Mouse (Mus musculus) limb, embryonic 10.5 days (tissue): ENCODE data around the gene Camkmt. TPM values are rescaled to one million over a fixed set of nuclear protein-coding genes. Genes with fewer than 3 reads are reported as not detected.
A peak's percentile ranks its signal among the peaks of the same experiment; 100 is the strongest.

Experiments used
- DNase-seq: peaks from one replicate; pipeline ENCODE4 v3.0.0-alpha.2; 2017; ENCODE audit warnings: low spot score
- H3K27ac ChIP-seq: fragments of 300-500 bp; sonication (generic); 2 replicates; pipeline ENCODE4 v1.5.1; 2016; ENCODE audit warnings: mild to moderate bottlenecking
- H3K27me3 ChIP-seq: fragments of 300-500 bp; sonication (generic); 2 replicates; pipeline ENCODE4 v1.6.1; 2016; ENCODE audit warnings: low read depth, mild to moderate bottlenecking; ENCODE audit not compliant: poor library complexity, severe bottlenecking
- H3K36me3 ChIP-seq: fragments of 300-500 bp; sonication (generic); 2 replicates; pipeline ENCODE4 v1.6.1; 2016; ENCODE audit warnings: mild to moderate bottlenecking, moderate library complexity
- H3K4me1 ChIP-seq: fragments of 300-500 bp; sonication (generic); 2 replicates; pipeline ENCODE4 v1.6.1; 2016
- H3K4me3 ChIP-seq: fragments of 300-500 bp; sonication (generic); 2 replicates; pipeline ENCODE4 v1.5.1; 2016; ENCODE audit warnings: mild to moderate bottlenecking, moderate library complexity
- H3K9me3 ChIP-seq: fragments of 300-500 bp; sonication (generic); replicated peaks from 2 replicates; pipeline ENCODE4 v1.6.1; 2016; ENCODE audit warnings: mild to moderate bottlenecking
- WGBS: fragments of 180-500 bp; shearing (Covaris S2); methylation state at CpG from one replicate; pipeline ENCODE4 v1.1.7; 2016; 5-methylcytosine and 5-hydroxymethylcytosine counted together
- polyA plus RNA-seq: library from polyadenylated mRNA; unstranded; fragments of >200 nt; fragmentation: Nextera tagmentation; extraction: Ambion mirVana; gene quantifications from 2 replicates; pipeline ENCODE4 v1.2.1, GENCODE M21; 2016

Gene Camkmt
- polyA plus RNA-seq, 1 experiment from 2014 or later = 11.4 TPM

GRCm38 (mm10) chr17:85199321-85199720, 109.0 kb downstream of the Camkmt start:
- H3K27me3 ChIP-seq = no peaks in the 10 kb centered on the region
- H3K36me3 ChIP-seq = no peaks in the 10 kb centered on the region
- 91% methylated on average over 11 of the region's 11 CpGs for WGBS
- H3K27ac ChIP-seq = no peak overlapping the region
- H3K9me3 ChIP-seq = no peaks in the 10 kb centered on the region
- DNase-seq = no peak
- no peak overlapping the region for H3K4me3 ChIP-seq
- no peaks in the 10 kb centered on the region for H3K4me1 ChIP-seq

GRCm38 (mm10) chr17:85218054-85218453, 127.7 kb downstream of the Camkmt start:
- no peak overlapping the region for H3K4me3 ChIP-seq
- no peak for DNase-seq
- no peaks in the 10 kb centered on the region for H3K36me3 ChIP-seq
- no peaks in the 10 kb centered on the region for H3K4me1 ChIP-seq
- no peak overlapping the region for H3K27ac ChIP-seq
- H3K9me3 ChIP-seq = no peaks in the 10 kb centered on the region
- H3K27me3 ChIP-seq = no peaks in the 10 kb centered on the region
- 82% methylated on average over 5 of the region's 5 CpGs for WGBS

- no peak overlapping the region for H3K27ac ChIP-seq
- no peaks in the 10 kb centered on the region for H3K9me3 ChIP-seq
- H3K4me3 ChIP-seq = no peak overlapping the region
- 86% methylated on average over 7 of the region's 7 CpGs for WGBS
- H3K27me3 ChIP-seq = no peaks in the 10 kb centered on the region
- no peak for DNase-seq
- no peaks in the 10 kb centered on the region for H3K36me3 ChIP-seq
- H3K4me1 ChIP-seq = no peaks in the 10 kb centered on the region
These were observed 151.8 kb downstream of the Camkmt start for GRCm38 (mm10) chr17:85242109-85242508.

GRCm38 (mm10) chr17:85248962-85249361, 158.6 kb downstream of the Camkmt start:
- 84% methylated on average over 5 of the region's 5 CpGs for WGBS
- no peak overlapping the region for H3K4me3 ChIP-seq
- DNase-seq = no peak
- H3K4me1 ChIP-seq = peaks cover 4% of the 10 kb centered on the region; the same call in 1 of the 2 replicates
- no peaks in the 10 kb centered on the region for H3K9me3 ChIP-seq
- H3K27ac ChIP-seq = no peak overlapping the region
- H3K36me3 ChIP-seq = no peaks in the 10 kb centered on the region
- no peaks in the 10 kb centered on the region for H3K27me3 ChIP-seq

GRCm38 (mm10) chr17:85249744-85250143, 159.4 kb downstream of the Camkmt start:
- Histone ChIP-seq H3K9me3 (no peaks in the 10 kb centered on the region), H3K4me1 (peaks cover 4% of the 10 kb centered on the region; the same call in 1 of the 2 replicates), H3K36me3 (no peaks in the 10 kb centered on the region), H3K27me3 (no peaks in the 10 kb centered on the region), H3K4me3 (no peak overlapping the region), H3K27ac (no peak overlapping the region)
- no peak for DNase-seq
- WGBS = 54% methylated on average over 7 of the region's 7 CpGs

- H3K27me3 ChIP-seq = no peaks in the 10 kb centered on the region
- no peaks in the 10 kb centered on the region for H3K9me3 ChIP-seq
- DNase-seq = no peak
- H3K27ac ChIP-seq = peak overlapping the region; percentile 46; the same call in 1 of the 2 replicates
- WGBS = 34% methylated on average over 9 of the region's 9 CpGs
- no peaks in the 10 kb centered on the region for H3K36me3 ChIP-seq
- H3K4me3 ChIP-seq = no peak overlapping the region
- H3K4me1 ChIP-seq = peaks cover 12% of the 10 kb centered on the region; the same call in 1 of the 2 replicates
These were observed 166.6 kb downstream of the Camkmt start for GRCm38 (mm10) chr17:85256930-85257329.

GRCm38 (mm10) chr17:85257348-85257747, 167.0 kb downstream of the Camkmt start:
- H3K4me1 ChIP-seq = peaks cover 12% of the 10 kb centered on the region; the same call in 1 of the 2 replicates
- no peak for DNase-seq
- no peaks in the 10 kb centered on the region for H3K9me3 ChIP-seq
- H3K4me3 ChIP-seq = no peak overlapping the region
- 0 out of 2 replicates have a peak overlapping the region, but pooled peaks have one; percentile 46 for H3K27ac ChIP-seq
- 69% methylated on average over 11 of the region's 11 CpGs for WGBS
- no peaks in the 10 kb centered on the region for H3K27me3 ChIP-seq
- H3K36me3 ChIP-seq = no peaks in the 10 kb centered on the region

GRCm38 (mm10) chr17:85258703-85259341, 168.5 kb downstream of the Camkmt start:
- Histone ChIP-seq H3K9me3 (no peaks in the 10 kb centered on the region), H3K4me3 (no peak overlapping the region), H3K36me3 (no peaks in the 10 kb centered on the region), H3K27me3 (no peaks in the 10 kb centered on the region), H3K27ac (no peak overlapping the region), H3K4me1 (peaks cover 19% of the 10 kb centered on the region; the same call in 1 of the 2 replicates)
- 83% methylated on average over 13 of the region's 13 CpGs for WGBS
- DNase-seq = no peak

- H3K27ac ChIP-seq = no peak overlapping the region
- H3K27me3 ChIP-seq = no peaks in the 10 kb centered on the region
- H3K36me3 ChIP-seq = no peaks in the 10 kb centered on the region
- no peaks in the 10 kb centered on the region for H3K9me3 ChIP-seq
- DNase-seq = no peak
- no peak overlapping the region for H3K4me3 ChIP-seq
- WGBS = 88% methylated on average over 12 of the region's 12 CpGs
- peaks cover 7% of the 10 kb centered on the region; the same call in 1 of the 2 replicates for H3K4me1 ChIP-seq
These were observed 176.6 kb downstream of the Camkmt start for GRCm38 (mm10) chr17:85266831-85267422.

GRCm38 (mm10) chr17:85271466-85272175, 181.3 kb downstream of the Camkmt start:
- H3K4me3 ChIP-seq = no peak overlapping the region
- no peaks in the 10 kb centered on the region for H3K9me3 ChIP-seq
- no peak for DNase-seq
- WGBS = 90% methylated on average over 20 of the region's 20 CpGs
- no peaks in the 10 kb centered on the region for H3K27me3 ChIP-seq
- no peaks in the 10 kb centered on the region for H3K36me3 ChIP-seq
- H3K4me1 ChIP-seq = no peaks in the 10 kb centered on the region
- no peak overlapping the region for H3K27ac ChIP-seq

DNA sequence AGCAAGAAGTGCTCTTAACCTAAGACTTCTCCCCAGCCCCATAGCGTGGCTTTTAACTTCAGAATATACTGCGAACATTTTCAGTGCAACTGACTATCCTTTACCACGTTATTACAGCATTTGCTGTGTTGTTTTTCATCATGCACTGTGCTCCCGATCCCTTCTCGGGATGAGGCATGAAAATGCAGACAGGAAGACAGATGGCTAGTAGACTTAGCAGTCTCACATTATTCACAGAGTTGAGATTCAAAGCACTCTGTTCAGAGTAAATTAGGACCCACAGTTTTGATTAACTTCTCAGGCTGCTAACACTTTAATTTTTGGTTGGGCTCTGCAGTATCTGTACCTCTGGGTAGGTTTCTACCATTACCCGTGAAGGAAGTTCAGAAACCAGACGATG, 189.4 kb downstream of the Camkmt start:
- no peak for DNase-seq
- 85% methylated on average over 7 of the region's 7 CpGs for WGBS

GRCm38 (mm10) chr17:85282447-85282846, 192.1 kb downstream of the Camkmt start:
- Histone ChIP-seq H3K9me3 (no peaks in the 10 kb centered on the region), H3K36me3 (no peaks in the 10 kb centered on the region), H3K4me1 (no peaks in the 10 kb centered on the region), H3K27me3 (no peaks in the 10 kb centered on the region), H3K27ac (no peak overlapping the region), H3K4me3 (no peak overlapping the region)
- DNase-seq = no peak
- WGBS = 71% methylated on average over 5 of the region's 5 CpGs

More for the DNA sequence above, 189.4 kb downstream of the Camkmt start:
- Histone ChIP-seq H3K27ac (no peak overlapping the region), H3K4me3 (no peak overlapping the region), H3K27me3 (no peaks in the 10 kb centered on the region), H3K36me3 (no peaks in the 10 kb centered on the region), H3K9me3 (no peaks in the 10 kb centered on the region), H3K4me1 (no peaks in the 10 kb centered on the region)

DNA sequence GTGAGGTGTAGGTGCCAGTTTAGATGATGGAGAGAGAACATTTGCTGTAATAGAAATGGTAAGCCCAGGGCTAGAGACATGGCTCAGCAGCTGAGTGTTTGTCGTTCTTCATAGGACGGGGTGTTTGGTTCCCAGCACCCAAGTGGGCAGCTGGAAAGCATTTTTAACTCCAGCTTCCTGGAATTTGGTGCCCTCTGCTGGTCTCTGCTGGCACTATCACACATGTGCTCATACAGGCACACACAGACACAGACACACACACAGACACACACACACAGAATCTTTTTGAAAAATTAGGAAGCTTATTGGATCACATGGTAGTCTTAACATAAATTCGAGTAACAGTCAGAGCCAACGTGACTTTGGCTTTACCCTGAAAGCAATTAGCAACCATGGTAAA, 200.8 kb downstream of the Camkmt start:
- Histone ChIP-seq H3K27me3 (no peaks in the 10 kb centered on the region), H3K27ac (no peak overlapping the region), H3K4me3 (no peak overlapping the region), H3K4me1 (peaks cover 20% of the 10 kb centered on the region), H3K9me3 (no peaks in the 10 kb centered on the region), H3K36me3 (no peaks in the 10 kb centered on the region)
- no peak for DNase-seq
- 94% methylated on average over 4 of the region's 4 CpGs for WGBS
